Mouse (Mus musculus) layer of hippocampus, postnatal 14 days (tissue): ENCODE measurements around the gene Olfr609. TPM values are rescaled to one million over a fixed set of nuclear protein-coding genes. Genes with fewer than 3 reads are reported as not detected.
"Not testable (repeated sequence)": the region's sequence is repeated elsewhere in the genome, so short reads cannot be mapped to it uniquely, and the experiment has no call there.

Experiments used
- DNase-seq, 2 experiments: peaks; one replicate each; pipeline ENCODE4 v3.0.0; 2021 to 2022; ENCODE audit warnings: low spot score in 2 of 2, mixed read lengths in 1 of 2
- long read RNA-seq, 2 experiments: library from polyadenylated mRNA; stranded (forward); transcript quantifications; one replicate each; pipeline ENCODE4 v2.0.0; 2021
- total RNA-seq, 2 experiments: library from RNA; stranded (reverse); gene quantifications; 2 replicates each; pipeline ENCODE4 v1.2.3; 2021

Gene Olfr609
- total RNA-seq: not detected
- long read RNA-seq, experiment 1: 0 reads
- long read RNA-seq, experiment 2: 0 reads

DNA sequence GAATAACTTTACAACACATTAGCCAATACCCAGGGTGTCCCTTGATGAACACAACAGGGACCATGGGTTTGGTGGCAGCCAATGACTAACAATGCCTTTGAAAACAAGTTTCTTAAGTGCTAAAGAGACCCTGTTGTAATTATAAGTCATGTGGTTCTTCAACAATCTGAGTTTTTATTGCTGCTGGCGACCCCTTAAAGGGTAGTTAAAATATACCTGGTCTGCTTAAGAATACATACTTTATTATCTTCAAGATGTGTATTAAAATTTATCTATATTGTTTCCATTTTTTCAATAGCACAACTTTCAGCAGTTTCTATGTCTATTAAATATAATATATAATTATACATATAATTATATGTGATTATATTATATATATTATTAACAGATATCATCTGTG lies at the start of gene Olfr609:
Gene Olfr609 (minus strand): TSS at position 101 of the 400 bp plus-strand sequence.
- DNase-seq: no peak

- not testable (repeated sequence) for DNase-seq
Measured at GRCm38 (mm10) chr7:103542617-103543016, 44.8 kb upstream of the Olfr609 start, which contains the start of gene Olfr612. Olfr612 (minus strand) TSS chr7:103542717.

- not testable (repeated sequence) for DNase-seq
Measured at GRCm38 (mm10) chr7:103520746-103521145, 22.9 kb upstream of the Olfr609 start, which contains the start of gene Olfr611. Olfr611 (minus strand) TSS chr7:103520846.

DNA sequence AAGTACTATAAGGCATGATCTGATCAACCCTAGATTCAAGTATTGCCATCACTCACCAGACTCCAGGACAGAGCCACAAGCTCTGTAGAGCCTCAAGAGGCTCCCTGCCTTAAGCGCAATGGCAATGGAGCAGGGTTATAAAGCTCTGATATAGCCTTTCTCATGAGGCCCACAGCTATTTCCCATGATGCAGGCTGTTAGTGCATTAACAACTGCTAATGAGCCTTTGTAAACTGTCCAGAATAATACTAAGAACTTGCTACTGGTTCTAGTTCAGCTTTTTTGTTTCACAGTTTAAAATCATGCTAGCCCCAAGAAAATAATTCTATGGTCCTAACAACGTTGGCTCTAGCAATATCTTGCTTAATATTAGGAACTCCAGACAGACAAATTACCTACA lies 14.2 kb upstream of the Olfr609 start, which contains the start of gene Olfr610:
Gene Olfr610 (minus strand): TSS at position 101 of the 400 bp plus-strand sequence.
- no peak for DNase-seq

DNA sequence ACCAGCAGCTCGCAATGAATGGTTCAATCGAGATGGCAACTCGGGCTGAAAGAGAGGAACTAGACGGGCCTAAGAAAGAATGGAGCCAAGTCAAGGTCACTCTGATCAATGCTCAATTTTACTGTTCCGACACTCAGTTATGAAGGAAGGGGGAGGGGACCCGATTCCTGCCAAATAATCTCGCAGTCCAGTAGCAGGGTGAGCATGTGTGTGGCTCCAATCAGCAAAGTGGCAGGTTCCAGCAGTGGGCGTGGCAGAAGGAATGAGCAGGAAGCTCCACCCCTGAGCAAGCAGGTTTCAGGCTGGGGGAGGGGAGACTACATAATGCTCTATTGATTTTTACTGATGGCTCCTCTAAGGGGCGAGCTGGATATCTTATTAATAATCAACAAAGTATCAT lies 20.8 kb downstream of the Olfr609 start:
- not testable (repeated sequence) for DNase-seq

- DNase-seq: no peak
Measured at GRCm38 (mm10) chr7:103469577-103469976, 28.3 kb downstream of the Olfr609 start, which contains the start of gene Olfr608. Olfr608 (plus strand) TSS chr7:103469877.

- no peak for DNase-seq
Measured at GRCm38 (mm10) chr7:103460590-103460989, 37.3 kb downstream of the Olfr609 start.

DNA sequence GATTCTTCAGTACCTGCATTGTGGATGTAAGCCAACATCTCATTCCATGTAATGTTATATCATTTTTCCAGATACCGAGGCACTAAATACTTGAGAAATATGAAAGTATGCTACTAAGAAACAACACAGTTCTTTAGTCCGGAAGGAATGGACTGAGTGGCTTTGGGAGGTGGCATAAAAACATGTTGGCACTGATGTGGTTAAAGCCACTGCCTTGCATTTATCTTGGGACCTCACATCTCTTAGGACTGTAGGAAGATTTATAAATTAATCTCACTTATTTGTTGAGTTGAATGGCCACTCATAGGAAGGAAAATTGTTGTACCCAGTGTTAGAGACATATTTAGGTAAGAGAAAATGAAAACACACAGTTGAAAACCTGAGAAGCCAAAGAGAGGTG lies 49.1 kb downstream of the Olfr609 start, which contains the start of gene Olfr606:
Gene Olfr606 (plus strand): TSS at position 301 of the 400 bp plus-strand sequence.
- DNase-seq: no peak

GRCm38 (mm10) chr7:103445339-103445738 lies 52.5 kb downstream of the Olfr609 start, which contains the start of gene Olfr605:
Olfr605 (minus strand) TSS chr7:103445439.
- no peak for DNase-seq

Other genes starting within 250 kb of the Olfr609 start
- gene Usp17ld, start 245.6 kb downstream of the Olfr609 start, total RNA-seq: not detected
- gene Olfr596, start 192.4 kb downstream of the Olfr609 start, total RNA-seq: not detected
- not detected for gene Olfr597, start 181.7 kb downstream of the Olfr609 start, total RNA-seq
- not detected for gene Olfr598, start 174.5 kb downstream of the Olfr609 start, total RNA-seq
- not detected for gene Olfr599, start 162.1 kb downstream of the Olfr609 start, total RNA-seq
- gene Olfr600, start 148.4 kb downstream of the Olfr609 start, total RNA-seq: not detected
- not detected for gene Olfr601, start 135.4 kb downstream of the Olfr609 start, total RNA-seq
- gene Olfr603, start 111.9 kb downstream of the Olfr609 start, total RNA-seq: not detected
- not detected for gene Usp17lc, start 83.0 kb downstream of the Olfr609 start, total RNA-seq
- not detected for gene Olfr605, start 52.6 kb downstream of the Olfr609 start, total RNA-seq
- not detected for gene Olfr606, start 49.0 kb downstream of the Olfr609 start, total RNA-seq
- gene Olfr607, start 33.9 kb downstream of the Olfr609 start, total RNA-seq: not detected
- gene Olfr608, start 28.2 kb downstream of the Olfr609 start, total RNA-seq: not detected
- not detected for gene Olfr610, start 14.1 kb upstream of the Olfr609 start, total RNA-seq
- gene Olfr611, start 22.8 kb upstream of the Olfr609 start, total RNA-seq: not detected
- gene Olfr612, start 44.7 kb upstream of the Olfr609 start, total RNA-seq: not detected
- not detected for gene Olfr613, start 50.0 kb upstream of the Olfr609 start, total RNA-seq
- not detected for gene Olfr615, start 58.0 kb upstream of the Olfr609 start, total RNA-seq
- not detected for gene Olfr616, start 71.1 kb upstream of the Olfr609 start, total RNA-seq
- not detected for gene Olfr617, start 75.0 kb upstream of the Olfr609 start, total RNA-seq
- not detected for gene Olfr618, start 92.0 kb upstream of the Olfr609 start, total RNA-seq
- not detected for gene Olfr619, start 102.5 kb upstream of the Olfr609 start, total RNA-seq
- not detected for gene Olfr620, start 114.5 kb upstream of the Olfr609 start, total RNA-seq
- not detected for gene Olfr622, start 144.6 kb upstream of the Olfr609 start, total RNA-seq
- not detected for gene Olfr623, start 165.6 kb upstream of the Olfr609 start, total RNA-seq
- gene Olfr624, start 173.1 kb upstream of the Olfr609 start, total RNA-seq: under 1 TPM in 1 of 2 experiments, not detected in 1; 0.07 TPM
- gene Olfr625-ps1, start 184.7 kb upstream of the Olfr609 start, total RNA-seq: not detected
- gene Olfr243, start 216.6 kb upstream of the Olfr609 start, total RNA-seq: not detected
- not detected for gene Olfr628, start 232.3 kb upstream of the Olfr609 start, total RNA-seq
- not detected for gene Olfr629, start 246.9 kb upstream of the Olfr609 start, total RNA-seq